Mouse (Mus musculus) CH12.LX (cell line): ENCODE results near the gene Prickle3.

Experiments
- BHLHE40 ChIP-seq: IDR thresholded peaks from 2 replicates; pipeline ENCODE4 v1.6.1; 2011; ENCODE audit warnings: mild to moderate bottlenecking, low read depth, low read length, improper control_type of control experiment
- CTCF ChIP-seq, 2 experiments: IDR thresholded peaks in 1 of 2; conservative IDR thresholded peaks in 1 of 2; 2 replicates each; pipeline ENCODE4 v1.5.1; 2011 to 2012; ENCODE audit warnings: low read depth in 2 of 2, low read length in 2 of 2, improper control_type of control experiment in 1 of 2, inconsistent platforms in 1 of 2, mild to moderate bottlenecking in 1 of 2, moderate library complexity in 1 of 2
- EP300 ChIP-seq: IDR thresholded peaks from 2 replicates; pipeline ENCODE4 v1.6.1; 2011; ENCODE audit warnings: low read length, improper control_type of control experiment
- ETS1 ChIP-seq: conservative IDR thresholded peaks from 2 replicates; pipeline ENCODE4 v1.6.1; 2012; ENCODE audit warnings: low read depth, mild to moderate bottlenecking, inconsistent platforms, low read length, improper control_type of control experiment, moderate library complexity
- KAT2A ChIP-seq: IDR thresholded peaks from 2 replicates; pipeline ENCODE4 v1.6.1; 2012; ENCODE audit warnings: low read length, improper control_type of control experiment, inconsistent platforms; ENCODE audit not compliant: insufficient replicate concordance
- MEF2A ChIP-seq: IDR thresholded peaks from 2 replicates; pipeline ENCODE4 v1.6.1; 2014; ENCODE audit warnings: low read depth, mild to moderate bottlenecking, inconsistent platforms, low read length, improper control_type of control experiment, borderline replicate concordance
- MXI1 ChIP-seq: IDR thresholded peaks from 2 replicates; pipeline ENCODE4 v1.6.1; 2011; ENCODE audit warnings: mild to moderate bottlenecking, low read depth, low read length, improper control_type of control experiment
- POLR2A ChIP-seq: IDR thresholded peaks from 2 replicates; pipeline ENCODE4 v1.6.1; 2011; ENCODE audit warnings: low read depth, mild to moderate bottlenecking, improper control_type of control experiment, low read length
- USF1 ChIP-seq: IDR thresholded peaks from 2 replicates; pipeline ENCODE4 v1.6.1; 2014; ENCODE audit warnings: low read depth, mild to moderate bottlenecking, inconsistent platforms, low read length, improper control_type of control experiment
- ZNF384 ChIP-seq: IDR thresholded peaks from 2 replicates; pipeline ENCODE4 v1.6.1; 2012; ENCODE audit warnings: low read depth, low read length, improper control_type of control experiment, inconsistent platforms

- TF ChIP-seq POLR2A (no peak), BHLHE40 (no peak), KAT2A (no peak), MXI1 (no peak), USF1 (no peak), CTCF (conservative IDR thresholded peaks at IDR 0.05 in 1 of 2, IDR thresholded peaks at IDR 0.05 in 1 of 2; ENCODE audit: low read depth in 2 of 2, low read length in 2 of 2) (no peak), EP300 (no peak), ZNF384 (no peak), MEF2A (no peak), ETS1 (no peak)
Measured at GRCm38 (mm10) chrX:7680864-7681263, 23.8 kb downstream of the Prickle3 start, which contains the start of gene Magix.
